Mouse (Mus musculus) bone marrow, adult 2 months (tissue): ENCODE measurements at regions not wholly inside any gene's neighbourhood (a gene's known extent, or its start where the extent isn't known, plus 50 kb on each side); places are given as distances from the start of the nearest gene placed in this dataset.

Experiments
- CTCF ChIP-seq: fragments of 200-500 bp; IDR thresholded peaks from 2 replicates; pipeline ENCODE4 v1.5.1; 2011; ENCODE audit warnings: low read length, control low read depth; ENCODE audit not compliant: control insufficient read depth, insufficient read depth
- POLR2A ChIP-seq: fragments of 200-500 bp; IDR thresholded peaks from 2 replicates; pipeline ENCODE4 v1.6.1; 2011; ENCODE audit warnings: low read depth, mild to moderate bottlenecking, control low read depth, low read length, borderline replicate concordance; ENCODE audit not compliant: control insufficient read depth

- no peak for TF ChIP-seq POLR2A
- no peak for TF ChIP-seq CTCF
These were observed 108.5 kb upstream of the Jag1 start for GRCm38 (mm10) chr2:137224702-137225552.
